Mouse (Mus musculus) lung, adult 2 months (tissue): ENCODE measurements around the gene Spg7.

ENCODE experiments used
- CTCF ChIP-seq: fragments of 200-500 bp; IDR thresholded peaks from 2 replicates; pipeline ENCODE4 v1.5.1; 2011; ENCODE audit warnings: mild to moderate bottlenecking, low read length, control low read depth; ENCODE audit not compliant: insufficient read depth
- POLR2A ChIP-seq: fragments of 200-500 bp; IDR thresholded peaks from 2 replicates; pipeline ENCODE4 v1.6.1; 2011; ENCODE audit warnings: low read depth, mild to moderate bottlenecking, control low read depth, low read length, borderline replicate concordance; ENCODE audit errors: extremely low read depth

- no peak for TF ChIP-seq CTCF
- no peak for TF ChIP-seq POLR2A
These were observed 43.0 kb downstream of the Spg7 start for GRCm38 (mm10) chr8:123105553-123106326.
